Mouse (Mus musculus) thymus, adult 2 months (tissue): ENCODE results near the gene Apex1.

Experiments used
- CTCF ChIP-seq: fragments of 200-500 bp; IDR thresholded peaks from 2 replicates; pipeline ENCODE4 v1.5.1; 2012; ENCODE audit warnings: mild to moderate bottlenecking, control low read depth, low read length, moderate library complexity, borderline replicate concordance; ENCODE audit not compliant: control insufficient read depth, poor library complexity, insufficient read depth; ENCODE audit errors: extremely low read depth
- POLR2A ChIP-seq: fragments of 200-500 bp; IDR thresholded peaks from 2 replicates; pipeline ENCODE4 v1.6.1; 2012; ENCODE audit warnings: mild to moderate bottlenecking, low read length, control low read depth, moderate library complexity; ENCODE audit not compliant: control insufficient read depth, poor library complexity, insufficient read depth; ENCODE audit errors: extremely low read depth

GRCm38 (mm10) chr14:50892541-50893459 is 32.0 kb upstream of the Apex1 start:
- TF ChIP-seq POLR2A (no peak), CTCF (no peak)
